Mouse (Mus musculus) lung, postnatal 0 days (tissue): Measurements from ENCODE around the gene Fto.

ENCODE experiments used
- CTCF ChIP-seq: IDR thresholded peaks from 2 replicates; pipeline ENCODE4 v1.5.1; 2016; ENCODE audit warnings: antibody characterized with exemption, mild to moderate bottlenecking
- EP300 ChIP-seq: IDR thresholded peaks from 2 replicates; pipeline ENCODE4 v1.6.1; 2016; ENCODE audit warnings: antibody characterized with exemption, mild to moderate bottlenecking, control low read depth

GRCm38 (mm10) chr8:91358016-91358415, 44.7 kb downstream of the Fto start:
- TF ChIP-seq CTCF: no peak
- TF ChIP-seq EP300: no peak
